Mouse (Mus musculus) kidney, postnatal 25 days (tissue): ENCODE data around the gene Cfap57.

Experiments used
- DNase-seq, 2 experiments: peaks; one replicate each; pipeline ENCODE4 v3.0.0; 2021; ENCODE audit warnings: mixed read lengths in 2 of 2

Gene Cfap57

DNA sequence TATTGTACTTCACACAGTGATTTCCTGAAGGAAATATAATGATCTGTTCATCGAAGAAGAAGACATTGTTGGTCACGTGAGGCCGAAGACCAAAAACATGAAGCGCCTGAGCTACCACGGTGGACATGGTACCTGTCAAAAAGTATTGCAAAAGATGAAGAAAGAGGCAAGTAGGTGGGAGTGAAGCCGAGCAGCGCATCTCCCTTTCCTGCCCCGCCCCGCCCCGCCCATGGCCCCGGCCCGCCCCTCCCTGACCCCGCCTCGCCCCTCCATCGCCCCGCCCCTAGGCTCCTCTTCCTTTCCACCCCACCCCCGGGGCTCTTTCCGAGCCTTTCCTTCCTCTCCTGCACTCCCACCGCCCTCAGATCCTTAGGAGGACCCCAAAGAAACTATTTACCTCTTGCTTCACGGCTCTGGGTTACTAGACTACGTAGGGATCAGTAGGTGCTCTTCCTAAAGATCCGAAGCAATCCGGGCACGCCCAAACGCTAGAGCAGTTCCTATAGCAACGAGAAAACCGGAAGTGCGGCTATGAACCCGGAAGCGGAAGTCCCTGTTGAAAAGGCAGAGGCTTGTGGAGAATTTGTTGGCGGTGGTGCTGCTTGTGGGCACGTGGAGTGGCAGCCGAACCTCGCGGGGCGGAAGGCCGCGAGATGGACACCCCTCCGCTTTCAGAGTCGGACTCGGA is at the start of gene Cfap57, which contains the start of gene Ebna1bp2:
TSS of gene Cfap57 (minus strand) at position 499 of the 688 bp plus-strand sequence.
TSS of gene Ebna1bp2 (plus strand) at position 521 of the 688 bp plus-strand sequence.
- peak; percentile 93 to 94 for DNase-seq

DNA sequence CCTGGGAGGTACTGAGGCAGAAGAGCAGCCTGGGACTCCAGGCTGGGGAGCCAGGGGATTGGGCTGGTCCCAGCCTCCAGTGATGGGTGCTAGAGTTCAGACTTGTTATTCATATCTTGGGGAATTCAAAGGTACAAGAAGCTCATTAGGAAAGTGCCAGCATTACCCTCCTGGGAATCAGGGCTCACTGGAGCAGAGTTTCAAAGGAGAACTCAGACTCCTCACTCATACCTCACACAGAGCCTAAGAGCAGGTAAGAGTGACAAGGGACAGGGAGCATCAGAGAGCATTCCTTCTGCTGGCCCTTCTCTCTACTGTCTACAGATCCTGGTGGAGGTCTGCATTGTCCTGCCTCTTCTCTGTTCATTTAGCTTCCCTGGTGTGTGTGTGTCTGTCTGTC is 38.1 kb upstream of the Cfap57 start, which contains the start of gene Olfr62:
TSS of gene Olfr62 (plus strand) at position 301 of the 400 bp plus-strand sequence.
- DNase-seq: no peak

DNA sequence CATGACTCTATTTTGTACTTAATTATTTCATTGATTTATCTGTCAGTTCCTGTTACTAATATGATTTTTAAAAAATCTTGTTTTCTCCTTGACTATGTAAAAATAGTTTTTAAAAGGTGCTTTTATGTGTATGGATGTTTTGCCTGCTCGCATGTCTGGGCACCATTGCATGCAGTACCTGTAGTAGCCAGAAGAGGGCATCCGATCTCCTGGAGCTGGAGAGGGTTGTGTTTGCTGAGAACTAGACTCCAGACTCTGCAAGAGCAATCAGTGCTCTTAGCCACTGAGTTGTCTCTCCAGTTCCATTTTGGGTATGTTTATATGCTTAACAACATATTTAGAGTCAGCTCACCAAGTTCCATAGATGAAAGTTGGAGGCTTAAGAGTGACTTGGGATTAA is 24.7 kb upstream of the Cfap57 start:
- peak in 1 of 2 experiments; percentile 71 for DNase-seq

DNA sequence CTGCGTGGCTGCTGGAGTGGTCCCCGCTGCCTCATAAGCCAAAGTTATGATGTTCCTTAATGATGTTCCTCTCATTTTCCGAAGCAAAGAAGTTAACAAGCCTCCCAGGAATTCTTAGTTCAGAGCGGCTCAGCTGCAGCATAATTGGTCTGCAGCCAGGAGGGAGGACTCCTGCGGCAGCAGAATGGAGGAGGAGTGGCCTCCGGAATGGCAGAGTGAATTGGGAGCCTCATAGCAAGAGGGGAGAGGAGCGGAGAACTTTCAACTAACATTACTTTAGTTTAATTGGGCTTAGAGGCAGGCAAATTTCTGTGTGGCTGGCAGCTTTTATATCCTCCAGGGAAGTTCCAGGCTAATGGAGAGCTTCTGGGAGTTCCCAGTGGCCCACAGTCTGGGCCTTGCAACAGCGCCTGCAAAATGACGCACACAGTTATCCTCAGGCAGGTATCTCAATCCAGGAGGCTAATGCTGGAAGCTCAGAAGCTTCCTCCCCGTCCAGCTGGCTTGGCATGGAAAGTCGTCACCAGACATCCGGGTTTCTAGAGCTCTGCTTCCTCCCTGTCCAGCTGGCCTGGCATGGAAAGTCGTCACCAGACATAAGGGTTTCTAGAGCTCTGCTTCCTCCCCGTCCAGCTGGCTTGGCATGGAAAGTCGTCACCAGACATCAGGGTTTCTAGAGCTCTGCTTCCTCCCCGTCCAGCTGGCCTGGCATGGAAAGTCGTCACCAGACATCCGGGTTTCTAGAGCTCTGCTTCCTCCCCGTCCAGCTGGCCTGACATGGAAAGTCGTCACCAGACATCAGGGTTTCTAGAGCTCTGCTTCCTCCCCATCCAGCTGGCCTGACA is 22.0 kb upstream of the Cfap57 start:
- DNase-seq: peak in 1 of 2 experiments; percentile 6

DNA sequence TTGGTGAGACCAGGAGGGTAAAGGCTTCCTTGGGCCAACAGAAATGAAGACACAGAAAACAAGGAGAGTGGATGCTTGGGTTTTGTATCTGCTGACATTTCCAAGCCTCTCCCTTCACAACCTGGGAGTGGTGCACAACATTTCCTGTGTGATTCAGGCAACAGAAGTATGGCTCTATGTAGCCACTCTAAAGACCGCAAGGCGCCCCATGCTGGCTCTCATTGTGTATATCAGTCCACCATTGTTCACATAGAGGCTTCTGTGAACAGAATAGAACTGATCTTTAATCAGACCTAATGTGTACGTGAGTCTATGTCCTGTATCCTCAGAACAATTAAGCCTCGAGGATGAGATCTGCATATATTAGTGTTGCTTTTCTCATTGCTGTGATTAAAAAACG is 9.7 kb upstream of the Cfap57 start:
- DNase-seq: no peak

DNA sequence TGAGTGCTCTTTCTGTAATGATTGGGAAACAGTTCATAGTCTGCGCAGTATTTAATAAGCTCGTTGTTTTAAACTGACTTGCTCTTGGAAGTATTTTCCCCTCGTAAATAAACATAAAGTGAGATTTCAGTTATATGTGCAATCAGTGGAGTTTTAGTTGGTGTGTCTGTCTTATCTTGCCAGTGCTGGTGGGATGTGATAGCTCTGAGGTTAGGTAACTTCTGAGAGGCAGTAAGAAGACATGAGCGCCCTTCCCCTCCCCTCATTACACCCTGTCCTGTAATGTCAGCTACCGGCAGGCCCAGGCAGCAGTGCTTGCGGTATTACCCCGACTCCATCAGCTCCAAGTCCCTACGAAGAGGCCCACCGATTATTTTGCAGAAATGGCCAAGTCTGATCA is 1.2 kb upstream of the Cfap57 start:
- DNase-seq: no peak

DNA sequence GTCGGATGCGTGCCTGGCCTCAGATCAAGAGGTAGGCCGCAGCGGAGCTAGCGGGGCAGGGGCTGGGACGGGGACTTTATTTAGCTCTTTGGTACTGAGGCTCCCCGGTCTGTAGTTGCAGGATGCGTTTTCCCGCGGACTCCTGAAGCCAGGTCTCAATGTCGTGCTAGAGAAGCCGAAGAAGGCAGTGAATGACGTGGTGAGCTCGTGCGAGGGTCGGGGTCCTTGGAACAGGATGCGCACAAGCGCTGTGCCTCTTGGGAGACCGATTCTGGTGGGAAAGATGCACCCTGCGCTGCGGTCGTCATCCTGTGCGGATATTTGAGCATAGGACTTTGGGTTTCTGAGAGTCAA is 367 bp upstream of the Cfap57 start:
- peak in 1 of 2 experiments; percentile 3 for DNase-seq

DNA sequence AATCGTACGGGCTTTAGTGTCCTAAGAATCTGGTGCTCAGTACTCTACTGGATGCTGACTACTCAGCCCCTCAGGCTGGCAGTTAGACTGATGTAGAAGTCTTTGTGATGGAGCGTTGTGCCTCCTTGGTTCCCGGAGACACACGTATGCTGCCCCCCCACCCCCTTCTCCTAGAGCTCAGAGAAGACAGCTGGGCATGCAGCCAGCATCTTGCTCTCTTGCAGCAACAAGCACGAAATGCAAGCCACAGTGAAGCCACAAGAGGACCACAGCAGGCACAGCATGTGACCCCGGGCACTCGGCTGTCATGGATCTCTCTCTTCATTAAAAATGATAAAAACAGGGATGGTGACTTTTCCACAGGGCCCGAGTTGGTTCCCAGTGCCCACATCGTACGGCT is 5.2 kb downstream of the Cfap57 start:
- no peak for DNase-seq

DNA sequence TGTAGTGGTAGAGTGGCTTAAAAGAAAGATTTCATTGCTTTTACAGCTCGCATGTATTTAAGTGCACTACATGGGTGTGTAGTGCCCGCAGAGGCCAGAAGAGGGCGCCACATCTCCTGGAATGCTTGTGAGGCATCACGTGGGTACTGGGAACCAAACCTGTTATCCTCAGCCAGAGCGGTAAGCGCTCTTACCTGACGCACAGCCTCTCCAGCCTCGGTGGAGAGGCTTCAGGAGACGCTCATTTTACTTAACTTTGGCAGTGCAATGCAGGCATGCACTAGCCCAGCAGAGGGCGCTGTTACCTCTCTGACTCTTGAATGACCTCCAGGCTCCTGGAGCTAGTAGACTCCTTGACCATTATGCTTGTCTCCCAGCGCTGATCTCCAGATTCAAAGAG is 8.0 kb downstream of the Cfap57 start:
- DNase-seq: peak in 1 of 2 experiments; percentile 60

DNA sequence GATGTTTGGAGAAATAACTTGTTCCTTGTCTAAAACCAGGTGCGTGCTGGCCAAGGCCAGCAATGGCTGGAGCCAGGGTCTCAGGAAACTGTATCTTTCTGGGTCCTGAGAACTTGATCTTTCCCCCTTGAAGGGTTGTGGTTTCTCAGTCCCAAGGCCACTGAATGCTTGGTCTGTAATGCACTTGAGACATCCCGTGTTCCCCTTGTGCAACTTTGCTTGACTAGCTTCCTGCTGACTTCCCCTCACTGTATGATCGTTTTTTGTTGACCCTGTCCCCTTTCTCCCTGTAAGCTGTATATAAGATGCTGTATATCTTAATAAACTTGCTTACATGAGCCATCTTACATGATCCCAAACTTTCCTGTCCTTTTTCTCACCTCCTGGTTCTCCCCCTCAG is 10.7 kb downstream of the Cfap57 start:
- DNase-seq: no peak

DNA sequence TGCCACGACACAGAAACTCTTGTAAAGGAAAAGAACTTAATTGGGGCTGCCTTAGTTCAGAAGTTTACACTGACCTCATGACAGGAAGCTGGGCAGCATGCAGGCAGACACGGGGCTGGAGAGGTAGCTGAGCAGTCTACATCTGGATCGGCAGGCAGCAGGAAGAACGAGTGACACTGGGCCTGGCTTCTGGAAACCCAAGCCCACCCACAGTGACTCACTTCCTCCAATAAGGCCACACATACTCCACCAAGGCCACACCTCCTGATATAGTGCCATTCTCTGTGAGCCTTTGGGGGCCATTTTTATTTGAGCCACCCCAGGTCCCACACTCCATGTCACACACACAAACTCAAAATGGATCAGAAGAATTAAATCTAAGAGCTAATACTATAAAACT is 16.5 kb downstream of the Cfap57 start:
- no peak for DNase-seq

DNA sequence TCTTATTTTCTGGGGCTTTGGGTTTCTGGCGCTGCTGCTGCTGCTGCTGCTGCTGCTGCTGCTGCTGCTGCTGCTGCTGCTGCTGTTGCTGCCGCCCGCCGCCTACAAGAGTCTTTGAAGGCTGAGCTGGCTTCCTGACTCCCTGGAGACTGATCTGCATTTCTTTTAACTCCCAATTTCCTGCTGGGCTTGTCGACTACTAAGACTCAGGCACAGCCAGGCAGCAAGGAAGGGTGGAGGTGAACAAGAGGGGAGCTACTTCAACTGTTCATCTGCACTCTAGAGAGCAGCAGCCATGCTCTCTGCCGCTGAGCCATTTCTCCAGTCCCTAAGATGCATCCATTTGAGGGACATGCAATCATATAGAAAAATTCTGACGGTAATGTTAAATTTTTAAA is 30.8 kb downstream of the Cfap57 start:
- no peak for DNase-seq

DNA sequence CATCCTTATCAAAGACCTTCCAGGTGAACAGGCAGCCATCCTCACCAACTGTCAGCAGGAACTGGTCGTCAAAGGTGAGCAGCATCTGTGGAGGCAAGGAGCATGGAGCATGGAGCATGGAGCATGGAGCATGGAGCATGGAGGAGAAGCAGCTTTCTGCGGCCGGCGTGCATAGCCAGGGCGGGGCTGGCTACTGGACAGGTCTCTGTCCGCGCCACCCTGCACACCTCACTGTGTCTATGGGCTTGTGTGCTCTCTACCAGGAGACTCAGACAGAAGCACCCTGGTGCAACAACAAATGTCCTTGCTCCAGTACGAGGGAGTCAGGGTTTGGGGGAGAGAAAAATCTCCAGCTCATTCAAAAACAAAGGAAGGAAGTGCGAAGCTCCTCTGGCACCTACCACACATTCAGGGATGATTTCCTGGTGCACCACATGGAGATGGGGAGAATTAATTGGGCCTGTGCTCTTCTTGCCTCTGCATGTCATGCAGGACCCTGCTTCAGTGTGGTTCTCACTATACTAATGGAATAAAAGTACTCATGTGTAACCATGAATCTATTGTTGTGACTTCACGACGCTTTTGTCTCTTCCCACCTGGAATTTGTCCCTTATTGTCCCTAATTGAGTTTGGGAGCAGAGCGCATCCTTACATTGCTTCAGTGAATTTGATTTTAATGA is 31.4 kb downstream of the Cfap57 start:
- no peak for DNase-seq

DNA sequence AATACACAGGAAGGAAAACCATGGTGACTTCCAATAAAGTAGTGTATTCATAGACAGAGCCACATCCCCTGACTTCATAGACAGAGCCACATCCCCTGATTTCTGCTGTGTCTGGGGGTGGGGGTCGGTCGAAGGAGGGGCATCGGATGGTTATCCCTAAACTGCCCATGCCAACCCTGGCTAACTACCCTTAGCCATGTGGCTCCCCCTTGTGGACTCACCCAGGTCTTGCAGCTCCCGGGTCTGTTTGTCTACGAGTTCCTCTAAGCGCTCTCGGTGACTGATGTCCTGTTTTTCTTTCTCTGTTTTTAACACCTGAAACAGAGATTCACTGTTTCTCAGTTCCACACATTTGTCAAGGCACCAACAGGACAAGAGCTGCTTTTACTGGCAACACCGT is 37.9 kb downstream of the Cfap57 start:
- DNase-seq: no peak

DNA sequence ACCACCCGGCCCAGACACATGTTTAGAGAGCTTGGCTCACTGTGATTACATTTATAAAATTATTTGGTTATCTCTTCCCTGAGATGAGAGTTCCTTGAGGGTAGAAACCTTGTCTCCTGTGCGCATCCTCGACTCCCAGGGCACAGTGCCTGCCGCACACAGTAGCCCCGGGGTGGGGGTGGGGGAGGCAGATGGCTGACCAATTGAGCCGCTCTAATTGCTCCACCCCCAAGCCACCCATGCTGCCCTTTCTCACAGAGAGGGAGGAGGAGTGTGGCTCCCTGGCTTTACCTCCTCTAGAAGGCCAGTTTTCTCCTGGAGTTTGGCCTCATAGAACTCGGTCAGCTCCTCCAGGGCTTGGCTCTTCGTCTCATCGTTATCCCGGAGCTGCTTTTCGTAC is 39.1 kb downstream of the Cfap57 start:
- DNase-seq: peak in 1 of 2 experiments; percentile 48

DNA sequence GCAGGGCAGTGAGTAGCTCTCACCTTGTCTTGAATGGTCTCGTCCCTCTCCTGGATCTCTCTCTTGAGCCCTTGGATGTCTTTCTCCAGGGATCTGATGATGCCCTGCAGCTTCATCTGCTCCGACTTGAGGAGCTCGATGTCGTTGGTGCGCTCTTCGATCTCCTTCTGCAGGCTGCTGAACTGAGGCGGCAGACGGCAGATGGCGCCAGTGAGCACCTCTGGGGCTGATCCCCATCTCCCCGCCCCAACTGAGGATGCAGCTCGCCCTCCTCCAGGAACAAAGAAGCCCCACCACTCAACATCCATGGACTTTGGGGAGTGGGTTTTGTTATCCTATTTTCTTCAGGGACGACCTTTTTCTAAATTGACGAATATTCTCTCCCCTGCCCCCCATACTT is 41.3 kb downstream of the Cfap57 start:
- peak in 1 of 2 experiments; percentile 43 for DNase-seq

DNA sequence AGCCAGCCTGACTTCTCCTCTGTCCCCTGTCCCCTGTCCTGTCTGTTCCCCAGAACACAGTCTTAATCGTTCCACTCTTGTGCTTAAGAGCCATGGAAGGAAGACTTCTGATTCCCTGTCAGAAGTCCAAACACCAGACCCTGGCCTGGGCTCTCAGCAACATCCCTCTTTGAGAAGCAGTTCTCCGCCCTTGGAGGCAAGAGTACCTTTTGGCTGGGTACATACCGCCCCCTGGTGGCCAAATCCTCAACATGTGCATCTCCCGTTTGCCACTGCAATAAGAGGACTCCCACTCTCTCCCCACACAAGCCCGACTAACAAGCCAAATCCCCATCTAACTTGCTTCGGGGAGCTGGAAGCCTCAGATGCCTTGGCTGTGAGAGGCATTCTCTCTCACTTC is 44.5 kb downstream of the Cfap57 start:
- DNase-seq: peak; percentile 79 to 90

DNA sequence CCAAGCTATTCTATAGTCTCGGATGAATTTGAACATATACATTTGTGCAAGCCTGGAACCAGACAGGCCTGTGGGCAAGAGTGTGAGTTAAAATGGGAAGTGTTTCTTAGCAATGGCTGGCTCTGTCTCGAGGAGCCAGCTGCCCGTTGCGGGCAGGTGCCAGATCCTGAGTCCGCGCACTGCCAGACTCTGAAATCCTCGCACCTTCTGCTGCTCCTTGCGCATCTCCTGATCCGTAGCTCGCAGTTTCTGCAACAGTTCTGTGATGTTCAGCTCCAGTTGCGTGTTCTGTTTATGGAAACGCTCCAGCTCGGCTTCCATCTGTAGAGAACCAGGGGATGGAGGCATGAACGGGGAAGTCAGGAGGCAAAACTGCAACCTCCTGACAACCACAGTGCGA is 49.1 kb downstream of the Cfap57 start:
- DNase-seq: no peak

DNA sequence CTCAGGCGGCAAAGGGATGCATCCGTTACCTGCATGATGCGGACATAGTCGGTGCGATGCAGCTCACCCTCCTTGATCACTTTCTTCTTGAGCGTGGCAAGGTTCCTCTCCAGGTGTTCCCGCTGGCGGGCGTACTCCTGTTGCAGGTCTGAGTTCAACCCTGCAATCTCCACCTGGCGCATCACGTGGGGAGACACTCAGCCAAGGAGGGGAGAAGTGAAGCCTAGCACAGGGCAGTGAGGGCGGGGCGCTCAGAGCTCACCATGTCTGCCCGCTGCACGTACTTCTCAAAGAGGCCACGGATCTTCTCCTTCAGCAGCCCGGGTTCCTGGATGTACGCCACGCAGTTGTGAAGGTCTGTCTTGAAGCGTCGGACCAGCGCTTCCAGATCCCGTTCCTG is 51.3 kb downstream of the Cfap57 start:
- DNase-seq: no peak

DNA sequence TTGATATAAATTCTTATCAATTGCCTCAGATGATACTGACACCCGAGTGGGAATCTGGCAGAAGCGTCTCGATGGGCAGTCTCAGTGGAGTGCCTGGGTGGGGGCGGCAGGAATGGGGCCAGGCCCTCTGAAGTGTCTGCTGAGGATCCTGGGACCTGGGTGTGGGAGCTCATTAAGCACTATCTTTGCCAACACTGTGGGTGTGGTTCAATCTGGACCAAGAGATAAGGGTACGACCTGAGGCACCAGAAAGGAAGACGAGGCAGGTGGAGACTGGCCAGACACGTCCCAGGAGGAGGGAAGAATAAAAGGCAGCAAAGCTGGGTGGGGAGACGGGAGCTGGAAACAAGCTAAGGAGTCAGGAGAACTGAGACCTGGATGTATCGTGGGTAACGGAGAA is 51.9 kb downstream of the Cfap57 start:
- no peak for DNase-seq

DNA sequence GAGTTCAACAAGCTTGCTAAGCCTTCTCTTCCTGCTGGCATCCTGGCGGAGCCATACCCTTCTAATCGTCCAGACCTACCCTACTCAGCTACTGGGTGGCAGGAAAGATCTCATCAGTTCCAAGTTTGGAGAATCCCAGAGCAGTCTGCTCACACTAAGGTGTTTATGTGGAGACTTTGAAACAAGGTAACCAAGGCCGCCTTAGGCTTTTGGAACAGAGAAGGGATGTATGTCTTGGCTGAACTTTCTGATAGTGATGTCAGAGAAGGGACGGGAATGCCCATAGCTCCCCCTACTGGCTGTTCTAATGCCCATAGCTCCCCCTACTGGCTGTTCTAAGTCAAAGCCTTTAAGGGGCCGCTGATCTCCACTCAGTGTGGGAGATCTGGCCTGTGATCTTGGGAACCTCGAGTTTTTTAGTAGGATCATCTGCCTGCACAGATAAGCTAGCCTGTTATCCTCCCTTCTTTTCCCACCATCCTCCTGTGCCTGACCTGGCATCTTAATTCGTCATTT is 54.4 kb downstream of the Cfap57 start:
- DNase-seq: peak; percentile 57 to 58

DNA sequence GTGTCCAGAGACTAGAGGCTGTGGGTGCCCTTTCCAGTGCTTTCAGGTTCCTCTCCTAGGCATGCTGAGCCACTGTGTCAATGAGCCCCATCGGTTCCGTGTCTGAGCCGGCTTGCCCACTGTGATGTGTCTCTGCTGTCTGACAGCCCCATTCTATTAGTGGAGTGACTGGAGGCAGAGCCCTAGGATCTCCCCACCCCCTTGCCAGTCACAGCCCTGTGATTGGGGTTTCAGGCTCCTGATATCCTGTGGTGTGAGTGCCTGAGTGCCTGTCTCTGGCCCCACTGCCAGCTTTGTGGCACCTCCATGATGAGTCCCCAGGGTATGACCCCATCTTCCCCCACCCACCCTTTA is 55.7 kb downstream of the Cfap57 start:
- DNase-seq: peak in 1 of 2 experiments; percentile 24
